Mouse (Mus musculus): Measurements from ENCODE around the gene Slc25a51.

DNA sequence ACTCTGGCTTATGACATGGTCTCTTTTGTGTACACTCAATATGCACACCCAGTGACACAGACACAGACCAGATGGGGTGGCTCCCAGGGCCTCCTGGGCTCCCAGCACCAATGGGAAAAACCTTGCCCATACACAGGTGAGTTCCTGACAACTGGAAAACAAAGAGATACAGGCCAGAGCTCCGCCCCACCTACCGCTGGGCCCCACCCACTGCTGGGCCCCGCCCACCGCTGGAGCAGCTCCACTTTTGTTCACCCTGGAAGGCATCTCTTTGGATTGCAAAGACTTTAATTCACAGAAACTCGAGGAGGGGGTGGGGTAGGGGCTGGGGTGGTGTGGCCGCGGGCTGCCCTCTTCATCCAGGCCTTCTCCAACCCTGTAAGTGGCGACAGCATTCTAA is 14.8 kb upstream of the Slc25a51 start:
- TF ChIP-seq POLR2A (IDR thresholded peaks at IDR 0.05; ENCODE audit: borderline replicate concordance, extremely low read depth, low read depth, low read length), result no peak
- TF ChIP-seq CTCF (IDR thresholded peaks at IDR 0.05; ENCODE audit: insufficient read depth, low read length), result no peak
